In the genomic region with DNA sequence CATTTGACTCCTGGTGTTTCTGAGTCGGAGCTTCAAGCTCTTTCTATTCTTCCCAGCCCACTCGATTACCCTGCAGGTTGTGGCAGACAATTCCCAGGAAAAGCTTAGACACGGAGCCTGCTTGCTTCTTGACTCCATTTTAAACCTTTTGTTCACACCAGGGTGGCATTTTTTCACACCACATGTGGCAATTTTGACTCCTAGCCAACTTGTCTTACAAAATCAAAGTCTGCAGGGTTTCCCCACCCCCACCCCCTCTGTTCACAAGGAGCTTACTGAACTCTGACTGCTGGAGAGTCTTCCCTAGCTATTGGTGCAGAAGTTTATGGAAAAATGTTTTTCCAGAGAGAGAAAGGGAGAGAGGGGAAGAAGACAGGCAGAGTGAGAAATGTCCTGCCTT, we compare ENCODE assay signal across 9 mouse cellular contexts.
A peak's percentile ranks its signal among the peaks of the same experiment; 100 is the strongest.
DNase-seq lines count a peak whose midpoint lies in the region; ATAC-seq and TF ChIP-seq lines count a peak whose summit lies in the region.
"Had no signal": no experiment of that assay in that cellular context is flagged by ENCODE, and none has a peak within 500 bp of the region (broad histone marks: within the 10 kb centered on the region; RNA-seq: fewer than 3 reads in every experiment).

No protein-coding gene starts in this region.

- no peaks in the 10 kb centered on the region for H3K36me3 ChIP-seq in kidney, embryonic 15.5 days
- H3K36me3 ChIP-seq in stomach, postnatal 0 days (ENCODE audit: control insufficient read depth, insufficient read depth, low read length), result no peaks in the 10 kb centered on the region

- H3K4me3 ChIP-seq in brown adipose tissue, adult 24 weeks (ENCODE audit: insufficient read depth, low read depth, low read length), result 0 out of 2 replicates have a peak overlapping the region, but pooled peaks have one; percentile 13
- no peak overlapping the region for H3K4me3 ChIP-seq in kidney, embryonic 15.5 days (replicated peaks)
- no peak overlapping the region for H3K4me3 ChIP-seq in stomach, postnatal 0 days (ENCODE audit: low read depth, low read length)

- H3K27me3 ChIP-seq in kidney, embryonic 15.5 days, result no peaks in the 10 kb centered on the region
- H3K27me3 ChIP-seq in stomach, postnatal 0 days (ENCODE audit: control insufficient read depth, insufficient read depth, low read length), result no peaks in the 10 kb centered on the region

- TF ChIP-seq CTCF in stomach, postnatal 0 days (IDR thresholded peaks at IDR 0.05; ENCODE audit: low read depth), result no peak

- H3K9me3 ChIP-seq in kidney, embryonic 15.5 days (replicated peaks), result no peaks in the 10 kb centered on the region
- H3K9me3 ChIP-seq in stomach, postnatal 0 days (ENCODE audit: control insufficient read depth, low read length), result no peaks in the 10 kb centered on the region

- H3K9ac ChIP-seq in kidney, embryonic 15.5 days, result no peak overlapping the region
- H3K9ac ChIP-seq in stomach, postnatal 0 days (ENCODE audit: low read length), result no peak overlapping the region

- 12% methylated on average over 3 of the region's 3 CpGs for whole genome bisulfite sequencing in kidney, embryonic 15.5 days
- 18% methylated on average over 3 of the region's 3 CpGs for WGBS in stomach, postnatal 0 days

- peak overlapping the region; percentile 91 for H3K27ac ChIP-seq in brown adipose tissue, adult 24 weeks (replicated peaks; ENCODE audit: low read depth, low read length)
- no peak overlapping the region for H3K27ac ChIP-seq in kidney, embryonic 15.5 days
- H3K27ac ChIP-seq in stomach, postnatal 0 days (replicated peaks), result no peak overlapping the region
- H3K27ac ChIP-seq: macrophage had no signal

- TF ChIP-seq EP300 in stomach, postnatal 0 days (optimal IDR thresholded peaks at IDR 0.05), result no peak

- no peak for ATAC-seq in cerebellum, adult (ENCODE audit: insufficient number of reproducible peaks, low FRiP score, low TSS enrichment)
- ATAC-seq in kidney, embryonic 15.5 days (replicated peaks; ENCODE audit: low FRiP score), result no peak
- ATAC-seq in megakaryocyte progenitor cell, adult 5-6 weeks (replicated peaks; ENCODE audit: poor library complexity), result peak; percentile 48; the same call in 1 of the 2 replicates
- ATAC-seq in stomach, postnatal 0 days (ENCODE audit: low FRiP score, low TSS enrichment), result no peak

- DNase-seq in cerebellum, adult 18-20 months, result peak; percentile 6 to 24
- DNase-seq in frontal cortex, adult 2 months (ENCODE audit: extremely low spot score in 1 of 2, low spot score in 1 of 2), result peak; percentile 50 to 68
- peak; percentile 33 for DNase-seq in stomach, postnatal 0 days (ENCODE audit: low spot score)
- no peak for DNase-seq in thymus, postnatal 14 days

- 0 out of 2 replicates have a peak overlapping the region, but pooled peaks have one; percentile 21 for H3K4me2 ChIP-seq in kidney, embryonic 15.5 days
- no peak overlapping the region for H3K4me2 ChIP-seq in stomach, postnatal 0 days (replicated peaks; ENCODE audit: low read depth)

- H3K4me1 ChIP-seq in brown adipose tissue, adult 24 weeks (ENCODE audit: control insufficient read depth, insufficient read depth, insufficient read length, low read length), result peaks cover 3% of the 10 kb centered on the region; the same call in 1 of the 2 replicates
- peaks cover 17% of the 10 kb centered on the region for H3K4me1 ChIP-seq in kidney, embryonic 15.5 days
- H3K4me1 ChIP-seq in stomach, postnatal 0 days (replicated peaks; ENCODE audit: control insufficient read depth, insufficient read depth), result no peaks in the 10 kb centered on the region
